Mouse (Mus musculus) thymus, adult 2 months (tissue): ENCODE results near the gene Etl4.

Experiments used
- CTCF ChIP-seq: fragments of 200-500 bp; IDR thresholded peaks from 2 replicates; pipeline ENCODE4 v1.5.1; 2012; ENCODE audit warnings: mild to moderate bottlenecking, control low read depth, low read length, moderate library complexity, borderline replicate concordance; ENCODE audit not compliant: control insufficient read depth, poor library complexity, insufficient read depth; ENCODE audit errors: extremely low read depth
- POLR2A ChIP-seq: fragments of 200-500 bp; IDR thresholded peaks from 2 replicates; pipeline ENCODE4 v1.6.1; 2012; ENCODE audit warnings: mild to moderate bottlenecking, low read length, control low read depth, moderate library complexity; ENCODE audit not compliant: control insufficient read depth, poor library complexity, insufficient read depth; ENCODE audit errors: extremely low read depth

GRCm38 (mm10) chr2:20747723-20748122, 838.1 kb downstream of the Etl4 start:
- TF ChIP-seq POLR2A (no peak), CTCF (no peak)
